Mouse (Mus musculus): Measurements from ENCODE around the gene Cped1.

DNA sequence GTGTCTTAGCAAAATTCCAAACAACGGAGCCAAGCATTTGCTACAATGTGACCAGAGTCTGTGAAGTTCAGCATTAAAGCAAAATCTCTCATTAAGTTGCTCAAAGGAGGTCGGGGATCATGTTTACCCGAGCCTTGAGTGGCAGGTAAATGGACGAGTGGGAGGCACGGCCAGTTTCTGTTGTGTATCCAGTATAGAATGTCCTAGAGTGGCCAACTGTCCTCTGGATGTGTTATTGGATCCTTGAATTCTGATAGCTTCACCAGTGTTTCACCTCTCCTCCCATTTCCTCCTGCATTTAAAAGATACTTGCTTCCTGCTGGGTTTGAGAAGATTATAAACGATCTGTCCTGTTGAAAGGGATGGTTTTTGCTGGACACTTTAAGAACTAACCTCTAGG lies 14.4 kb downstream of the Cped1 start:
- TF ChIP-seq CTCF (IDR thresholded peaks at IDR 0.05; ENCODE audit: low read depth) (no peak), EP300 (optimal IDR thresholded peaks at IDR 0.05) (no peak)
